Mouse (Mus musculus) CH12.LX (cell line): ENCODE data around the gene Olfr1364.

Experiments
- CTCF ChIP-seq, 2 experiments: IDR thresholded peaks in 1 of 2; conservative IDR thresholded peaks in 1 of 2; 2 replicates each; pipeline ENCODE4 v1.5.1; 2011 to 2012; ENCODE audit warnings: low read depth in 2 of 2, low read length in 2 of 2, improper control_type of control experiment in 1 of 2, inconsistent platforms in 1 of 2, mild to moderate bottlenecking in 1 of 2, moderate library complexity in 1 of 2
- KAT2A ChIP-seq: IDR thresholded peaks from 2 replicates; pipeline ENCODE4 v1.6.1; 2012; ENCODE audit warnings: low read length, improper control_type of control experiment, inconsistent platforms; ENCODE audit not compliant: insufficient replicate concordance
- MAX ChIP-seq: IDR thresholded peaks from 2 replicates; pipeline ENCODE4 v1.6.1; 2011; ENCODE audit warnings: low read length, improper control_type of control experiment
- MYC ChIP-seq: IDR thresholded peaks from 2 replicates; pipeline ENCODE4 v1.6.1; 2011; ENCODE audit warnings: low read depth, mild to moderate bottlenecking, improper control_type of control experiment, low read length
- USF2 ChIP-seq: conservative IDR thresholded peaks from 2 replicates; pipeline ENCODE4 v1.6.1; 2011; ENCODE audit warnings: low read depth, low read length, improper control_type of control experiment
- ZMIZ1 ChIP-seq: IDR thresholded peaks from 2 replicates; pipeline ENCODE4 v1.6.1; 2012; ENCODE audit warnings: low read depth, mild to moderate bottlenecking, inconsistent platforms, low read length, improper control_type of control experiment

GRCm38 (mm10) chr13:21530781-21531201 is 50.8 kb downstream of the Olfr1364 start, which contains the start of gene Zkscan8:
- TF ChIP-seq ZMIZ1 = peak; percentile 73; the same call in 1 of the 2 replicates
- no peak for TF ChIP-seq USF2
- TF ChIP-seq MYC = peak; percentile 29; the same call in 1 of the 2 replicates
- 0 out of 2 replicates have a peak, but pooled peaks have one; percentile 63 for TF ChIP-seq KAT2A
- TF ChIP-seq CTCF (conservative IDR thresholded peaks at IDR 0.05 in 1 of 2, IDR thresholded peaks at IDR 0.05 in 1 of 2; ENCODE audit: low read depth in 2 of 2, low read length in 2 of 2) = peak in 1 of 2 experiments; percentile 26; a peak in 1 of 4 replicates
- peak; percentile 69; the same call in 1 of the 2 replicates for TF ChIP-seq MAX
